Mouse (Mus musculus) ES-E14 (cell line): ENCODE data around the gene Zfp819.

Experiments used
- CHD2 ChIP-seq: IDR thresholded peaks from 2 replicates; pipeline ENCODE4 v1.6.1; 2014; ENCODE audit warnings: mild to moderate bottlenecking, low read depth, low read length, inconsistent platforms
- HCFC1 ChIP-seq: IDR thresholded peaks from 2 replicates; pipeline ENCODE4 v1.6.1; 2012; ENCODE audit warnings: low read length, inconsistent platforms, borderline replicate concordance; ENCODE audit not compliant: insufficient read depth
- MAFK ChIP-seq: IDR thresholded peaks from 2 replicates; pipeline ENCODE4 v1.6.1; 2014; ENCODE audit warnings: mild to moderate bottlenecking, low read depth, low read length, inconsistent platforms; ENCODE audit not compliant: insufficient read depth
- ZC3H11A ChIP-seq: IDR thresholded peaks from 2 replicates; pipeline ENCODE4 v1.6.1; 2012; ENCODE audit warnings: low read depth, mild to moderate bottlenecking, inconsistent platforms, low read length, borderline replicate concordance

- TF ChIP-seq HCFC1 (no peak), MAFK (no peak), CHD2 (no peak), ZC3H11A (no peak)
Measured at GRCm38 (mm10) chr7:43633940-43634339, 27.0 kb downstream of the Zfp819 start.
